Mouse (Mus musculus): ENCODE data around the gene Utp4.
"Not testable (repeated sequence)": the region's sequence is repeated elsewhere in the genome, so short reads cannot be mapped to it uniquely, and the experiment has no call there.

Utp4 gene

DNA sequence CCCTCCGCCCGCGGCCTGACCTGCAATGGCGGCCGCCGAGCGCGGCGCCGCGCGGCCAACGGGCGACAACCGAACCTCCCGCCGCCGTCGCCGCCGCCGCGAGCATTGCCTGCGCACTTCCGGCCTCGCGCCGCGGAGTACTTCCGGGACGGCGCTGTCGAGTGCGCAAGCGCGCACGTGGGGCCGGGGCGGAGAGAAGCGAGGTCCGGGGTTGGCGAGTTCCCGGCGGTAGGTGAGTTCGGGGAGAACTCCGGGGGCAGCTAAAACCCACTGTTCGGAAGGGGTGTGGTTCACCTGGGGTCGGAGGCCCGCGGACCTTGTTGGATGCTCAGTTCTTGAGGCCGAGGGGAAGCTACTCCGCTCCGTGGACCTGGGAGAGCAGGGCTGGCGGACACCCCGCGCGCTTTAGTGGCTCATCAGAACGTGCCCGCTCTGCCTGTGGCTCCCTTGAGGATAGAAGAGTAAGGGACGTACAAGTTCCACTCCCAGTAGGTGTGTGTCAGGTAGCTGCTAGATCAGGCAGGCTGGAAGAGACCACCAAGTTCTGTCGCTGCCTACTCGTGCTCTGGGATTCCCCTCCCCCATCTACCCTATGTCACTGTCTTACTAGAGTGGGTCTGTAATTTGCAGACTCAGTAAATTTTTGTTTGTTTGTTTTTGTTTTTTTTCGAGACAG is at the start of gene Utp4:
Utp4 (plus strand) TSS at position 156 of the 676 bp plus-strand sequence.
- DNase-seq = peak; percentile 92

DNA sequence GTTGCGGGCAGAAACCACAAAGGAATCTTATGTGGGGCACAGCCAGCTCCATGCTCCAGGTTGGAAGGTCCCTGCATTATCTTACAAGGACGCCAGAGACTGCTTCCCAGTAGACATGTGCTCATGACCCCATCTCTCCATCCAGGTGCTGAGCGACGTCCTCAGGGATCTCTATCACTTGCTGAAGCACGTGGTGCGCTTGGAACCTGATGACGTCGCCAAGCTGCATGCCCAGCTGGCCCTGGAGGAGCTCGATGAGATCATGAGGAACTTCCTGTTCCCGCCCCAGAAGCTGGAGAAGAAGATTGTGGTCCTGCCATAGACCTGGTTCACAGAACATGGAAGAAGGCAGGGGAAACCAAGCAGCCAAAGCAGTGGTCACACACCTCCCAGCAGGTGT is 43.4 kb upstream of the Utp4 start:
- no peak for DNase-seq

DNA sequence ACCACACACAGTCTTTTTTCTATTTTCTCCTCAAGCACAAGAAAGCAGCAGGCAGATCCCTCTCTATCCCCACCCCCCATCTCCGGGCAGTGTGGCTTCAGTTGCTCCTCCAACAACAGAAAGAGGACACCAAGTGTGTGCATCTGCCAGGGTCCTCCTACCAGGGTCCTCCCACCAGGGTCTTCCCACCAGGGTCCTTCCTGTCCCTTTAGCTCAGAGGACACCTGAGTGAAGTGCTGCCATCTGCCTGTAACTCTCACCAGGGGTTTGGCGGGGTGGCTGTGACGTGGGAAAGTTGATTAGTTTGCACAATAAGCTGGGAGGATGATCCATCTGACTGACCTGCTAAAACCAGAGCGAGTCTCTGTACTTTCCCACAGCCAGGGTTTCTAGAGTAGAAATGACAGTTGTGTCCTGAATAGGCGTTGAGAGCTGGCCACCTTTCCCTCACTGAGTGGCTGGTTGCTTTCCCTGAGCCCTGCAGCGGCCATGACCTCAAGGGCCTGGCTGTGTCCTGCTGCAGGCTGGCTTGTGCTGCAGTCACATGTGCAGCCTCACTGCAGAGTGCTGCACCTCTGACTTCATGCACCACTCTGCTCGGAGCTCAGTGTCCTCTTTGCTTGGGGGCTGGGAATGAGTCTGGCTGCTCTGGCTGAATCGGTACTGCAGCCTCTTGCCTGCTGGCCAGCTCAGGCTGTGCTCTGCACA is 38.7 kb upstream of the Utp4 start:
- no peak for DNase-seq

DNA sequence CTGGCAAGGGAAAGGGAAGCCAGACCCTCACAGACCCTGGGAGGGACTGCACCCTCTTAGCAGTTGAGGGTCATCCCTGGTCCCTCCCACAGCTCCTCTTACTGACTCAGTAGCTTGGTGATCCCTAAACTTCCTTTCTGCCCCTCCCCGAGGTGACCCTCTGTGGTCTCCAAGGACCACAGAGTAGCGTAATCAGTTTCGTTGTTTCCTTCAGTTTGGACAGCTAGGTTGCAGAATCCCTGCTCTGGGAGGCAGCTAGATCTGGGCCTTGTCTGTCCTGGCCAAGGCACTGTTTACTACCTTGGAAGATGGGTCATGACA is 38.2 kb upstream of the Utp4 start:
- DNase-seq = no peak

DNA sequence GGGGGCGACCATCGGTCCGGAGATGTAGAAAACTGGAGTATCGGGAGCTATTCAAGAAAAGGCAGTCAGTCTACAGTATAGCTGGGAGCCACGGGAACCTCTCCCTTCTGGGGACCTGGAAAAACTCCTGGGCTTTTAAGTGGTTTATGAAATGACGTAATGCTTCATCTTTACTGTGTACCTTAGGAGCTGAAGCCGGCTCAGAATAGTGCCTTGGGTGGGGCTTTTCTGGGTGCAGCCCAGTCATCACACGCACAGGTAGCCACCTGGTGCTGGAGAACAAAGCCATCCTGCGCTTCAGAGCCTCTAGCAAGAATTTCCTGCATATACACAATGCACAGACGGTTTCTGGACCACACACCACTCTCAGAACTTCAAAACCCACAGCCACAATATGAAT is 30.6 kb upstream of the Utp4 start:
- no peak for DNase-seq

DNA sequence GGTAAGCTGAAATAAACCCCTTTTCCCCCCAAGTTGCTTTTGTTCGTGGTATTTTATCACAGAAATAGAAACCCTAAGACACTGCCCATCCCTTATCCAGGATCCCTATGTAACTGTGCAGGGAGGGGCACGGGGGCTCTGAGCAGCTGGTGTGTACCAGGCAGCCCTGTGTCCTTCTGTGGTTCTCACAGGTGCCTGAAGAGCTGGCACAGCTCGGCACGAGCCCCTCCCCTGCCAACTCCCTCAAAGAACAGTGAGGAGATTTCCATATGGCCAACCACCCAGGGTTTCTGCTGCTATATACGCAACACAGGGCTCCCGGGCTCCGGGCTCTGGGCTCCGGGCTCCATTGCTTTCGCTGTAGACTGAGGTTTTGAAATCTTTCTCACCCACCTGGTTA is 28.1 kb upstream of the Utp4 start:
- no peak for DNase-seq

DNA sequence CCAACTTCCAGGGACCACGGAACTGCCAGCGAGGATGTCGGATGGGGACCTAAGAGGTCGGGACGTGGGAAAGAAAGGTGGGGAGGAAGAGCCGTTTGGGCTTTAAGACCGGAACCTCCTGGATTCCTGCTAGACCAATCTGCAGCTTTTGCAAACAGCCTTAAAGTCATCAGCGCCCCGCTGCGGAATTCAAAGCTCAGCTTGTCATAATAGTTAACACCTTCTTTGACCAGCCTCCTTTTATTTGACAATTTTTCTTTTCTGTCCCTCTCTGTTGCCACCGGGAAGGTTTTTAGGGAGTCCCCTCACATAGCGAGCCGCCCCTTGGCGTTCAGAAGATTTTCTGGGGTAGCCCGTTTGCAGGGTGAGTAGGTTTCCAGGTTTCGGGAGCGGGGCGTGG is 23.4 kb upstream of the Utp4 start, which contains the start of gene Has3:
Has3 (plus strand) TSS at position 192 of the 400 bp plus-strand sequence.
- DNase-seq = no peak

DNA sequence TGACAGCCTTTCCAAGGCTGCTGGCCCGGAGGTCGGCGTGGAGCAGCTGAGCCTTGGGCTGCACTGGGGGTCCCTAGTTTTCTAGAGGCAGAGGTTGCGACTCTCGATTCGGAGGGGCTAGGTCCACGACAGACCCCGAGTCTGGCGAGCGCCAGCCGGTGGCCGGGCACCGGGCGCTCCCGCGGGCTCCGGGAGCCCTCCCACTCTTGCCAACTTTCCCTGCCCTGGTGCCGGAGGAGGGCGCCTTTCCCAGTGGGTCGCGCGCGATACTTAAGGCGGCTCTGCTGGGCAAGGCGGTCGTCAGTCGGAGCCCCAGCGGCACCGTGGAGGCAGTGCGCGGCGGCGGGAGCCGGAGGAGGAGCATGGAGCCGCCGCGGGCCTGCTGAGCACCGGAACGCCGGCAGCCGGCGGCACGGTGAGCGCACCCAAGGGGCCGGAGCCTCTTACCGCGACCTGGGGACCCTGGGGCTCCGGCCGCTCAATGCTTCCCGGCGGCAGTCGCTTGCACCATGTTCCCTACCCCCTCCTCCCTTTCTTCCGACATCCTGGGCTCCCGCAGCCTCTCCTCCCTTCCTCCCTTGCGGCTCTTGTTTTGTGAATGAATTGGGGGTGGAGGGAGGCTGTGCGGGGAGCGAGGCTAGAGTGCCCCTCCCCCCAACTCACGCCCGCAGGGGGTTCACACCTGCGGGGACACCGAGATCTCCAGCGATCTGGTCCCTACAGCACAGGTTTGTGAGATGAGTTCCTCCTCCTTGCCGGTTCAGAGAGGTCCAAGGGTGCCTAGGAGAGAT is 22.7 kb upstream of the Utp4 start:
- peak; percentile 78 for DNase-seq

DNA sequence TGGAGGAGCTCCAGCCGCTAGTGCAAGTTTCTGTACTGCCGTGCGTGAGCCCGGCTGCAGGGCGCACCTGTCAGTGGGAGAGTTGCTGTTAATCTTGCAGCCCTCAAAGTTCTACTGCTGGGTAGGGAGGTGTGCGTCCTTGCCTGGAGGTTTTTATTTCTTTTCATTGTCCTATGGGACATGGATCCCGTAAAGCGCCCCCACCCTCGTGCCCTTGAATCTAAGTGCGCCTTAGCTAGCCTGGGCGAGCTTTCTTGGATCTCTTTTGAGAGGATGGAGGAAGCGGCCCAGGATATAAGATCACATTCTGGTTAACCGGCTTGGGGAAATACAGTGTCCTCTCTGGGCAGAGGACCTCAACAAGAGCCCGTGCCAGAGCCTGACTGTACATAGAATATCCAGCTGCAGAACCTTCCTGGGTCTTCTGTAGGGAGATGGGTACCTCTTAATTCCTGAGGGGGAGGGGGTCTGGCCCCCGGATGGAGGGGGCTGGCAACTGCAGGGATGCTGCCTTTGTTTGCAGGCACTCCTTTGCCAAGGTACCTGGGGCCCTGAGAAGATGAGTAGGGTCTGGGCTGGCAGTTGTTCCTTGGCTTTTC is 22.0 kb upstream of the Utp4 start:
- DNase-seq = no peak

DNA sequence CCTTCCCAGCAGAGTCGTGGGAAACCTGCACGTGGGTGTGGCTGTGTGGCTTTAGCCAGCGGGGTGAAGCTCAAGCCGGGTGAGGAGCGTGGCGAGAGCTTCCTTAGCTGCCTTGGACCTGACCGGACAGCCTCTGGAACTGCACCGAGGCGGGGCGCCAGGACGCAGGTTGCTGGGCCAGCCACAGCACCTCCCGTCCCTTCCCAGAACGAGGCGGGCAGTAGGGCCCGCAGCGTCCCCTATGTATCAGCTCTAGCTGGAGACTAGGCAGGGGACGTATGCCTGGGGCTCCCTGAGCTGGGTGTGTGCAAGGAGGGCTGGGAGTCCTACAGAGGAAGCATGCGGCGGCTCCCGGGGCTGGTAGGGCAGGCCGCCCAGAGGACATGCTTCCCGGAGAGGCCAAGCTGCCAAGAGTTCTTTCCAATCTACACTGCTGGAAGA is 21.5 kb upstream of the Utp4 start:
- DNase-seq = peak; percentile 42

DNA sequence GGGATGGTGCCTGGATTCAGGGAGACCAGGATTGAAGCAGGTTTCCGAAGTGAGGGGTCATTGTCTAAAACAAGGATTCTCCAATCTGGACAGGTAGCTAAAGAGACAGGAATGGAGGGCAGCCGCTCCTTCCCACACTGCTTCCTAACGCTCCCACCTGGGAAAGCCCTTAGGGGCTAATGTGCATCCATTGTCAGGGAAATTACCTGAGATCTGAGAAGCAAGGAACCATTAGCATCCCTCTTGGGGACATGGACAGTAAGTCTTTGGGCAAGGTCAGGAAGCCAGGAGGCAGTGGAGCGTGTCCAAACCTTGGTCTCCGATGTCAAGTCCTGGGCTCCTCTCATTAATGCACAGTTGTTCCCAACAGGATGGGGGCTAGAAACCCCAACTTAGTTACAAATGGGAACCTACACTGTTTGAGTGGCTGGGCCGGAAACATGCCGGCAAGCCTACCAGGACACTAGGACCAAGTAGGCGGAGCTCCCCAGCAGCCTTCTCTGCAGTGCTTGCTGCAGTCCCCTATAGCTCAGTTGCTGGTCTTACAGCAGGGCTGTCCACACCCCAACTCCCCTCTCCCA is 20.9 kb upstream of the Utp4 start:
- DNase-seq = no peak

DNA sequence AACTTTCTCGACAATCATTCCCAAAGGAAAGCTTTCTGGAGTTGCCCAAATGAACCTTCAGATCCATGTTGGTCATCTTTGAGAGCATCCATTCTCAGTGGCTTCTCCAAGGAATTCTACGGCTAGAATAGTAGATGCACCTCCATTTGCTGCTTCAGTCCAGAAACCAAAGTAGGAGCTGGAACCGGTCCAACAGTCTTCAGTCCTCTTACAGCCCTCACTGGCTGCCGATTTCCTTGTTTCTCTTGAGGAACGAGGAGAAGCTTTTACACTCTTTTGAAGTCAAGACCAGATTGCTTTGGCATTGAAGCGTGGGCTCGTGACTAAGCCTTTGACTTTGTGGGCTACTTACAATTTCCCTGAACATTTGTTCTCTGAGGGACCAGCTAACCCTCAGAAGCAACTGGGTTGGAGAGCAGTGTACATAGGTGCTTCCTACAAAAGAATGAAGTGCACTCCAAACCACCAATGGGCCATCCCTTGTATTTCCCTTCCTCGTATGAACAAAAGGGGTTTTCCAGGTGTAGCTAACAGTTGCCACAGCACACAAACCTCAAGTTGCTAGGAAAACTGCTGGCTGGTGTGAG is 13.2 kb upstream of the Utp4 start:
- DNase-seq = no peak

DNA sequence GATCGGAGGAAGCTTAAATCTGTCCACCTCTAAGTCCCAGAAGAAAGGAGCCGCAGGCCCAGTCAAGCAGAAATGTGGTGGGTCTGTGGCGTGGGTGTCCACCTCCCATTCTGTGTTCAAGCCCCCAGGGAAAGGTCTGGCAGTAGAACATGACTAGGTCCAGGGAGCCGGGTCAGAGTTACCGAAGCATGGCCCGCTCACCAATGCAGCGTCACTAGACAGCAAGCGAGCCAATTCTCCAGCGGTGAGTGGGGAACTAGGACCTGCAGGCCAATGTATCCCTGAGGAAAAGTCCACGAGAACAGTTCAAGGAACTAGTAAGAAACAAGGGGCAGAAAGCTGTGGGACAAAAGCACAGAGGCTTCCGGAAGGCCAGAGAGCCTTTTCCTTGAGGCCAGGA is 9.3 kb upstream of the Utp4 start:
- not testable (repeated sequence) for DNase-seq

DNA sequence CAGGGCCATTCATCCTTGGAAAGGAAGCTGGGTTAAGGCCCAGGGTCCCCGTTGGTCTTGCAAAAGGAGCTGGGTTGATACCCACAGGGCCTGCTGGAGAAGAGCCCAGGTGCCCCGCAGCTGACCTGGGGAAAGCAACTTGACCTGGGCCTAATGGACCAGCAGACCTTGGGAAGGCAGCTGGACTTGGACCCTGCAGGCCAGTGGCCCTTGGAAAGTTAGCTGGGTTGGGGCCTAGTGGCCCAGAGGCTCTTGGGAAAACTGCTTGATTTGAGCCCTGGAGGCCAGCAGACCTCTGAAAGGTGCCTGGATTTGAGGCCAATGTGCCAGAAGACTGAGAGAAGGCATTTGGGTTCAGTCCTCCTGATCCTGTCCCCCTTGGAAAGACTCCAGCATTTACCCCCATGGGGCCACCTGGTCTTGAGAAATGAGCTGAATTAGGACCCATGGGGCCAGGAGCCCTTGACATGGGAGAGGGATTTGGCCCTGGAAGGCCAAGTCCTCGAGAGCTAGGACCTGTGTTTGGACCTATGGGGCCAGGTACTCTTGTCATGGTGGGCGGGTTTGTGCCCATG is 8.5 kb upstream of the Utp4 start:
- DNase-seq = not testable (repeated sequence)

DNA sequence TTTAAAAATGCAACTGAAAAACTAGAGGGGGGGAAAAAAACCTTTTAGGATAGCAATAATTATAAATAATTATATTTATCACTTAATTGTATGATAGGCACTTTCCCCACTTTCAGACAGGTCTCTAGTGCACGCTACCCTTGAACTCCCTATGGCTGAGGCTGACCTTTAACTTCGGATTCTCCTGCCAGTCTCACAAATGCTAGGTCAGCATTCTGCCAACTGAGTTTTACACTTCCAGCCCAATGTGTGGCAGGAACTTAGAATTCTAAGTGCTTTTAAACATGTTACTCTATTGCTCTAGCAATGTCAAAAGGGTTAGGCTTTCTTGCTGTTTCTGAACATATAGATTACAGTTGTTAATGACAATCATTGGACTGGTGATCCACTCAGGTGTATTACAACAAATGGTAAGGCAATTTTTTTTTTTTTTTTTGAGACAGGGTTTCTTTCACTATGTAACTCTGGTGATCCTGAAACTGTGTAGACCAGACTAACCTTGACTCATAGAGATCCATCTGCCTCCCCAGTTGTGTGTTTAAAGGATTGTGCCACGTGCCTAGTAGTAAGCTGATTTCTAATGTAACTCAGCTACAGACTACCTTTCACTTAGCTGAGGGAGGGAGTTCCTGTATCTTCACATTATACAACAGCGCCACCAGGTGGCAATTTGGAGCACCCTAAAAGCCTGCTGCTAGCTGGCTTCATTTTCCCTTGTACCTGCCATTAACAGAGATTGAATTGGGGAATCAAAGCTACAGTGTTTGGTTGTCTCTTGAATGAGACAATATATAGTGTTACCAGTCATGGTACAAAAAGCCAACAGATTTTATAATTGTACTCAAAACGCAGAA is 5.9 kb upstream of the Utp4 start:
- DNase-seq = peak; percentile 69

DNA sequence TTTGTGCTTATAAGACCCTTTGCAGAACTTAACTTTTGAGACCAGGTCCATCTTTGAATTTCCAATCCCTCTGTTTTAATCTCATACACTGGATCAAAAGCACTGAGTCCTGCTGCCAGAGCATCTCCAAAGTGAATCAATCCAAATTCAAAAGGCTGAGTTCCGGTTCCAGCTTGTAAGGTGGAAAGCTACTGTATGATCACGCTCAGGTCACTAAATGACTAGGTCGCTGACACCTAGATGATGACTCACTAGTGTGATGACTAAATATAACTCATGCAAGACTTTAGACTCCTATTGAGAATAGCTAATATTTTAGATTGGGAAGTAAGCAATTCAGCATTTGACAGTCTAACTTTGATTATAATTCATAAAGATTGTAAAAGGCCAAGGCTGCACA is 4.6 kb upstream of the Utp4 start:
- no peak for DNase-seq

DNA sequence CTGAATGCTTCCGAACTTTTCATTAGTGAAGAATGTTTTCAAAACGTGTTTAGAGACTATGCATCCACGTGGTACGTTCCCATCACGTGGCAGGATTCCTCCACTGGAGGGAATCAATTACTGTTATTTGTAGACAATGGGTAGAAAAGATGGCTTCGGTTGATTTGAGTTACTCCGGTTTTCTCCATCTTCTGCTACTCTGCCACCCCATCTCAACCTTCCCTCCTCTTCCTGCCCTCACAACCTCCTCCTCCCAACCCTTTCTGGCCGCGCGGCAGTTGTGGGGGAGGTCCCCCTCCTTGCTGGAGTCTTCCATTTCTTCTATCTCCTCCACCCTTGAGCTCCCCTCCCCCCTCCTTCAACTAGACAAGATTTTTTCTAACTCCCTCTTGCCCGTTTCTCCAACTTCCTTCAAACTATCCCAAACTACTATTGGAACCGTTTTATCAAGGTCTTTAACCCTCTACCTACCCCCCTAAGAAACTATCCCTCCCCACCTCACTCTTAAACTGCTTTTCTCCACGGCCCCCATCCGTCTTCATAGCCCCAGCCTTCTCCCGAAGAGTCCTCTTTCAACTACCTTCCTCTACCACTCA is 1.1 kb upstream of the Utp4 start:
- no peak for DNase-seq

DNA sequence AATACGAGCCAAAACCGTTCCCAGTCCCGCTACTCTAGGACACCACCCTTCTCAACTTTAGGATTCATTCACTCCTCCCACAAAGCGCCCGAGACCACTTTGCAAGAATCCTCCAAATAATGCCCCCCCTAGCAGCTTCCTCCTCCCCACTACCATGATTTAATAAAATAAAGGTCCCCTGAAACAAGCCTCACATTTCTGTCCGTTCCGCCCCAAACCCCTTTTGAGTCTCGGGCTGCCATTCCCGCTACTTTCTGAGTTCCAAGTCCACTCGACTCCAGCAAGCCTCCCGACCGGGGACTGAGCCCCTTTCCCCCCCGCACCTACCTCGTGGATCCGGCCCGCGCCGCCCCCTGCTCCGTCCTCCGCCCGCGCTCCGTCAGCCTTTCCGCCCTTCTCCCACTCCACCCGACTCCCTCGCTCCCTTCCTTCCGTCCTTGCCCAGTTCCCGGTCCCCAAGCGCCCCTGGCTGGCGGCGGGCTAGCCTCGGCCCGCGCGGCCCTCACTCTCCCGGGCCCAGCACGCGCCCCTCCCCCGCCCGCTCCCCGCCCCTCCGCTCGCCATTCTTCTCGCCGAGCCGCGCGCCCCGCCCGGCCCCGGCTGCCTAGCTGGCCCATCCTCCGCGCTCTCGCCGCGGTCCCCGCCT is 507 bp upstream of the Utp4 start:
- DNase-seq = no peak

DNA sequence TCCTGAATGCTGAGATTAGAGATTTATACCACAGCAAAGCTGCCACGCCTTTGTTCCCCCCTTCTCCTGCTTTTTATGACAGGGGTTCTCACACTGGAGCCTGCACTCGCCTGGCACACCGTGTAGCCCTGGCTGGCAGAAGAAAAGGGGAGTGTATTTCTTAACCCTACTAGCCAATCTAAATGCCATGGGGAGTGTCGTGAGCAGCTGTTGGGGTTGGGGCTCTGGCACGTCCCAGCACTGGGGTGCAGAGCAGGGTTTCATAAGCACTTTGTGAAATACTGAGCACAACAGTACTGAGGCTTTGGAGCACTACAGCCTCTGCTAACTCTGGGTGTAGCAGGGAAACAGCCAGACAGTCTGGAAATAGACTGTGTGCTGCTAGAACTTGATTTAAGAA is 6.0 kb downstream of the Utp4 start:
- no peak for DNase-seq

DNA sequence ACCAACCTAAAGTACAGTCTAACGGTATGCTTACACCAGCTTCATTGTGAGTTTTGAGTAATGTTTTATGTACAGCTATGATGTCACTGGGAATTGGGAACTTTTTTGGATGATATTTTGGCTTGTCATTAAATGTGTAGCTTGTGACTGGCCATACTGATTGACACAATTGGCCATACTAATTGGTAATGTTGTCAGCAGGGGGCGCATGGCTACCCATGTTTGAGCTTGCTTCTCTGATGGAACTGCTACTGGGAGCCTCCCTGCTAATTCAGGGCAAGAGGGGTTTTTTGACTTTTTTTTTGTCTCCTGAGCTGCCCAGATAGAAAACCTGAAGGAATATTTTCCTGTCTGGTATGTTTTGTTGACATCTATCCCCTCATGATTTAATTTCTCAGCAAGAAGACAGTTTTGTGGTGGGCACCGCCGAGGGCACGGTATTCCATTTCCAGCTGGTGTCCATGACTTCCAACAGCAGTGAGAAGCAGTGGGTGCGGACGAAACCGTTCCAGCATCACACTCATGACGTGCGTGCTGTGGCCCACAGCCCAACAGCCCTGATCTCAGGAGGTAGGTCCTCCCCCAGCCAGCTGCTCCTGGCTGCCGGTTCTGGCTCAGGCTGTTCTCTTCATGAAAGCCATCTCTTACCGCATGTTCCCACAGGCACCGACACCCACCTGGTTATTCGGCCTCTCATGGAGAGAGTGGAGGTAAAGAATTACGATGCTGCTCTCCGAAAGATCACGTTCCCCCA is 12.5 kb downstream of the Utp4 start:
- DNase-seq = peak; percentile 83
